Mouse (Mus musculus) hindbrain, postnatal 0 days (tissue): ENCODE measurements around the gene Zbtb17. TPM values are rescaled to one million over a fixed set of nuclear protein-coding genes. Genes with fewer than 3 reads are reported as not detected.

Experiments
- ATAC-seq: fragments of 200-750 bp; cut with Nextera tagmentation; 2 replicates; pipeline ENCODE4 v1.8.0; 2017; ENCODE audit warnings: mild to moderate bottlenecking, moderate TSS enrichment, moderate library complexity
- DNase-seq: peaks from one replicate; pipeline ENCODE4 v3.0.0-alpha.2; 2015; ENCODE audit warnings: low spot score
- H3K27ac ChIP-seq: fragments of 300-500 bp; sonication (generic); 2 replicates; pipeline ENCODE4 v1.5.1; 2014; ENCODE audit warnings: mild to moderate bottlenecking
- H3K27me3 ChIP-seq: fragments of 300-500 bp; sonication (generic); 2 replicates; pipeline ENCODE4 v1.6.1; 2014; ENCODE audit warnings: low read length, mixed read lengths; ENCODE audit not compliant: insufficient read depth
- H3K36me3 ChIP-seq: fragments of 300-500 bp; sonication (generic); 2 replicates; pipeline ENCODE4 v1.6.1; 2014; ENCODE audit warnings: low read length, mixed read lengths; ENCODE audit not compliant: insufficient read depth
- H3K4me1 ChIP-seq: fragments of 300-500 bp; sonication (generic); 2 replicates; pipeline ENCODE4 v1.6.1; 2014; ENCODE audit warnings: antibody characterized with exemption, low read length, mixed read lengths; ENCODE audit not compliant: insufficient read depth
- H3K4me2 ChIP-seq: fragments of 300-500 bp; sonication (generic); 2 replicates; pipeline ENCODE4 v1.6.1; 2014; ENCODE audit warnings: low read depth, mild to moderate bottlenecking, low read length, moderate library complexity, mixed read lengths
- H3K4me3 ChIP-seq: fragments of 300-500 bp; sonication (generic); 2 replicates; pipeline ENCODE4 v1.5.1; 2014; ENCODE audit warnings: low read length
- H3K9ac ChIP-seq: fragments of 300-500 bp; sonication (generic); replicated peaks from 2 replicates; pipeline ENCODE4 v1.6.1; 2014; ENCODE audit warnings: mild to moderate bottlenecking, low read length, moderate library complexity, mixed read lengths
- H3K9me3 ChIP-seq: fragments of 300-500 bp; sonication (generic); 2 replicates; pipeline ENCODE4 v1.6.1; 2016; ENCODE audit warnings: low read length, mixed read lengths
- CTCF ChIP-seq: IDR thresholded peaks from 2 replicates; pipeline ENCODE4 v1.5.1; 2016; ENCODE audit warnings: antibody characterized with exemption, control low read depth, low read depth
- WGBS: fragments of 180-500 bp; shearing (Covaris S2); extraction: QIAGEN DNeasy Blood & Tissue Kit; methylation state at CpG from one replicate; pipeline ENCODE4 v1.1.7; 2014; 5-methylcytosine and 5-hydroxymethylcytosine counted together
- polyA plus RNA-seq: library from polyadenylated mRNA; unstranded; fragments of >200 nt; fragmentation: Nextera tagmentation; extraction: Ambion mirVana; gene quantifications from 2 replicates; pipeline ENCODE4 v1.2.1, GENCODE M21; 2015
- total RNA-seq: library from RNA; depleted of rRNA; stranded (reverse); fragments of >200 nt; gene quantifications from 2 replicates; pipeline ENCODE4 v1.2.3, GENCODE M21; 2014

Gene Zbtb17
- total and polyA plus RNA-seq, 2 experiments from 2014 or later: 28.8 to 36.2 TPM

- no peaks in the 10 kb centered on the region for H3K27me3 ChIP-seq
- H3K9me3 ChIP-seq: no peaks in the 10 kb centered on the region
- no peak for TF ChIP-seq CTCF
- H3K36me3 ChIP-seq: peaks cover 8% of the 10 kb centered on the region; the same call in 1 of the 2 replicates
- no peak overlapping the region for H3K4me3 ChIP-seq
- ATAC-seq (no peak), DNase-seq (no peak)
- H3K9ac ChIP-seq: no peak overlapping the region
- H3K4me2 ChIP-seq: no peak overlapping the region
- 10% methylated on average over 7 of the region's 7 CpGs for WGBS
- no peaks in the 10 kb centered on the region; the same call in 1 of the 2 replicates for H3K4me1 ChIP-seq
- H3K27ac ChIP-seq: no peak overlapping the region
These were observed 13.8 kb downstream of the Zbtb17 start for GRCm38 (mm10) chr4:141458236-141458635.

DNA sequence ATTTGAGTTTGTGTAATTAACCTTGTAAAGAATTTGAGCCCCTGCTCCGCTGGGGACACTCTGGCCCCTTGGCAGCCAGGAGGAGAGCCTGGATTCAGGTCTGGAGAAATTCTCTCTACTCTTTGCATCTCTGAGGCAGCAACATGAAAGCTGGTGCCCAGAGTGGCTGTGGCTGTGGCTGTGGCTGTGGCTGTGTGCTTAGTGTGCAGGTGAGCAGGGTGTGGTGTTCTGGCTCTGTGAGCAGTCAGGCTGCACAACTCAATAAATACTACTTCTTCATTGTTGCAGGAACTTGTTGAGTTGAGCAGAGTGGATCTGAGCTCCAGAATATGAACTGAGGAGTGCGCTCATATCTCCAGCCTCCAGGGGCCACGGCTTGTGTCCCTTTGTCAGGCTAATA is 14.4 kb downstream of the Zbtb17 start:
- Histone ChIP-seq H3K4me1 (no peaks in the 10 kb centered on the region; the same call in 1 of the 2 replicates), H3K9me3 (no peaks in the 10 kb centered on the region), H3K27ac (no peak overlapping the region), H3K4me3 (no peak overlapping the region), H3K4me2 (no peak overlapping the region), H3K36me3 (peaks cover 14% of the 10 kb centered on the region; the same call in 1 of the 2 replicates), H3K27me3 (no peaks in the 10 kb centered on the region), H3K9ac (no peak overlapping the region)
- ATAC-seq (no peak), DNase-seq (no peak)
- no peak for TF ChIP-seq CTCF
- WGBS: 60% methylated on average over 3 of the region's 3 CpGs

GRCm38 (mm10) chr4:141459766-141460165 is 15.3 kb downstream of the Zbtb17 start:
- Histone ChIP-seq H3K4me3 (no peak overlapping the region), H3K4me1 (no peaks in the 10 kb centered on the region; the same call in 1 of the 2 replicates), H3K36me3 (peaks cover 22% of the 10 kb centered on the region), H3K9ac (no peak overlapping the region), H3K27me3 (no peaks in the 10 kb centered on the region), H3K4me2 (no peak overlapping the region), H3K27ac (no peak overlapping the region), H3K9me3 (no peaks in the 10 kb centered on the region)
- TF ChIP-seq CTCF: no peak
- DNase-seq (no peak), ATAC-seq (no peak)
- 87% methylated on average over 9 of the region's 9 CpGs for WGBS

GRCm38 (mm10) chr4:141460481-141460880 is 16.0 kb downstream of the Zbtb17 start:
- H3K4me1 ChIP-seq: no peaks in the 10 kb centered on the region; the same call in 1 of the 2 replicates
- 91% methylated on average over 4 of the region's 4 CpGs for WGBS
- no peak overlapping the region for H3K27ac ChIP-seq
- ATAC-seq (no peak), DNase-seq (no peak)
- H3K27me3 ChIP-seq: no peaks in the 10 kb centered on the region
- no peak overlapping the region for H3K9ac ChIP-seq
- H3K4me3 ChIP-seq: no peak overlapping the region
- no peaks in the 10 kb centered on the region for H3K9me3 ChIP-seq
- TF ChIP-seq CTCF: no peak
- peaks cover 29% of the 10 kb centered on the region for H3K36me3 ChIP-seq
- H3K4me2 ChIP-seq: no peak overlapping the region

GRCm38 (mm10) chr4:141461088-141461487 is 16.6 kb downstream of the Zbtb17 start:
- H3K27me3 ChIP-seq: no peaks in the 10 kb centered on the region
- H3K9me3 ChIP-seq: no peaks in the 10 kb centered on the region
- no peaks in the 10 kb centered on the region; the same call in 1 of the 2 replicates for H3K4me1 ChIP-seq
- no peak overlapping the region for H3K9ac ChIP-seq
- H3K27ac ChIP-seq: no peak overlapping the region
- H3K4me2 ChIP-seq: no peak overlapping the region
- peaks cover 34% of the 10 kb centered on the region for H3K36me3 ChIP-seq
- TF ChIP-seq CTCF: no peak
- WGBS: 34% methylated on average over 12 of the region's 12 CpGs
- no peak overlapping the region for H3K4me3 ChIP-seq
- ATAC-seq (no peak), DNase-seq (no peak)

DNA sequence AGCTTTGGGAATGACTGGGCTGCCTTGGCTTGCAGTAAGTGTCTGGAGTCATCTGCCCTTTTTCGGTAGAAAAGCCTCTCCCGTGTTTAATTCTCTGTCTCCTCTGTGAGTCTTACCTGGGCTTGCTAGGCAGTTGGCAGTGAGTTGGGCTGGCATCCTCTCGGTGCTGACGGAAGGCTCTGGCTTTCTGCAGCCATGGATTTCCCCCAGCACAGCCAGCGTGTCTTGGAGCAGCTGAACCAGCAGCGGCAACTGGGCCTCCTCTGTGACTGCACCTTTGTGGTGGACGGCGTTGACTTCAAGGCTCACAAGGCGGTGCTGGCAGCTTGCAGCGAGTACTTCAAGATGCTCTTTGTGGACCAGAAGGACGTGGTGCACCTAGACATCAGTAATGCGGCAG is 17.1 kb downstream of the Zbtb17 start:
- no peak overlapping the region for H3K4me2 ChIP-seq
- ATAC-seq (no peak), DNase-seq (no peak)
- no peak overlapping the region for H3K4me3 ChIP-seq
- no peaks in the 10 kb centered on the region; the same call in 1 of the 2 replicates for H3K4me1 ChIP-seq
- H3K27me3 ChIP-seq: no peaks in the 10 kb centered on the region
- H3K9ac ChIP-seq: no peak overlapping the region
- 79% methylated on average over 12 of the region's 12 CpGs for WGBS
- no peak for TF ChIP-seq CTCF
- H3K27ac ChIP-seq: no peak overlapping the region
- no peaks in the 10 kb centered on the region for H3K9me3 ChIP-seq
- H3K36me3 ChIP-seq: peaks cover 39% of the 10 kb centered on the region

- Histone ChIP-seq H3K4me2 (no peak overlapping the region), H3K27me3 (no peaks in the 10 kb centered on the region), H3K9ac (no peak overlapping the region), H3K4me3 (no peak overlapping the region), H3K9me3 (no peaks in the 10 kb centered on the region), H3K27ac (no peak overlapping the region), H3K4me1 (no peaks in the 10 kb centered on the region; the same call in 1 of the 2 replicates), H3K36me3 (peaks cover 52% of the 10 kb centered on the region)
- ATAC-seq: no peak
- DNase-seq: no peak
- WGBS: 68% methylated on average over 14 of the region's 14 CpGs
- TF ChIP-seq CTCF: no peak
These were observed 19.0 kb downstream of the Zbtb17 start for GRCm38 (mm10) chr4:141463472-141463871.
